Mouse (Mus musculus) retina, postnatal 1 day (tissue): ENCODE measurements around the gene C1qtnf12.

Source experiments
- DNase-seq: peaks from one replicate; pipeline ENCODE4 v3.0.0-alpha.2; 2012

Gene C1qtnf12

DNA sequence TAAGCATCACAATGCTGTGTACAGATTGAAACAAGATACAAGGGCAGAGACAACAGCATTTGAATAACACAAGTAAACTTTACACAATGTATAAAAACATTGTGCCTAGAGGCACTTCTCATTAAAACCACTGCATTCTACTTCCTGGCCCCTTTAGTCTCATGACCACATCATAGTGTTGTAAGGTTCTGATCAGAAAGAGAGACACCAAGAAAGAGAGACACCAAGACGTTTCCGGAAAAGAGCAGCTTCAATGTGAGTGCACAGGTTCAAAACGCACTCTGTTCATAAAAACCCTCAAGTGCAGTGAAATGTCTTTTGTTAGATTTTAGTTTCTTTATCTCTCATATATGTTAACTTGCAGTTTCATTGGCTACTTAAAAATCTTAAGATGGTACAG is 42.0 kb downstream of the C1qtnf12 start:
- DNase-seq, result no peak

DNA sequence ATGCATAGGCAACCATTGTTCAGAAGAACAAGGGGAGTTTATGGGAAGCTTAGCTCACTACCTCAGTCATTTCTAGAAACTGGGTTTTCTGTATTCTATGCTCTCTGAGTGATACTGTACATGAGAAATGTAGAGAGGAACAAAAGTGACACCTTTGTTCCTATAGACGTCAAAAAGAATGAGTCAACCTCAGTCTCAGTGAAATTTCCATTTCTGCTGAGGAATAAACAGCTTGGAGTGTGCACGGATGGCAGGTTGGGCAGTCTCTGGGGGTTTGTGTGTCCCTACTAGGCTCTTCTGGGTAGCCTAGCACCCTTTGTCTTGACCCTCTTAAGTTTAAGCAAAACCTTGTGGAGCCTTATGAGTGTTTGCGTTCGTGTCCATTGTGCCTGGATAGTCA is 46.3 kb downstream of the C1qtnf12 start:
- DNase-seq, result no peak

DNA sequence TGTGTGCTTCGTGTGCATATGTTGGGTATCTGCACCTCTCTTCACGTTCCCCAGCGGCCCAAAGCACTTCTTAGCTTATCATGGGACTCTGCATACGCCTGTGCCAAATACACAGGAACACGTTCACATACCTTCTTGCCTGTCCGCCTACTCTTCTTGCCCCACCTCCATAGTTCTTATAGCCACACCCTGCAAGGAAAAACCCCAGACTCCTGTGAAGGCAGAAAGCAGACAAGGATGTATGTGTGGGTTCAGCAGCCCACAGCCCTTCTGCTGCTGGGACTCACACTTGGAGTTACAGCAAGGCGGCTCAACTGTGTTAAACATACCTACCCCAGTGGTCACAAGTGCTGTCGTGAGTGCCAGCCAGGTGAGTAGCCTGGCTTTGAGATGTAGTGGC is 51.5 kb downstream of the C1qtnf12 start, which contains the start of gene Tnfrsf4:
Gene Tnfrsf4, plus strand, starts transcription at position 207 of the 400 bp plus-strand sequence.
- no peak for DNase-seq

DNA sequence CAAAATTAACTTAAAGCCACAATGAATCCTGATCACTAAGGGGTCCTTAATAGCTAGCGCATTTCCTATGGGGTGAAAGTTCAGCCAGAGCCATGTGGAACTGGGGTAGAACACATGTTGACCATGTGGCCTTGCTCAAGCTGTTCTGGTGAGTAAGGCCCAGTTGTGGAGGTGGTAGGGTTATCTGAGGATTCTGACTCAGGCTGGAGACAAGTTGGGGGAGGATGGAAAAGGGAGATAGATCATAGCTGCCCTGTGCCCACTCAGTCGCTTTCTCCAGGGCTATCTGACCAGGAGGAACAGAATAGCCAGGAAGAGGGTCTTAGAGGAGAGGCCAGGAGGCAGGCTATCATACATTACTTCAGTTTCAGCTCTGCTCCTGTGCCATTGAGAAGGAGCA is 52.3 kb downstream of the C1qtnf12 start:
- DNase-seq, result no peak
